Mouse (Mus musculus): Measurements from ENCODE around the gene A4galt.
A peak's percentile ranks its signal among the peaks of the same experiment; 100 is the strongest.

A4galt gene

GRCm38 (mm10) chr15:83226066-83226834 lies 25.3 kb downstream of the A4galt start:
- no peak for DNase-seq (ENCODE audit: low spot score in 2 of 2)

GRCm38 (mm10) chr15:83224136-83224766 lies 27.3 kb downstream of the A4galt start:
- no peak for DNase-seq (ENCODE audit: low spot score in 2 of 2)

GRCm38 (mm10) chr15:83223208-83223962 lies 28.2 kb downstream of the A4galt start:
- no peak for DNase-seq (ENCODE audit: low spot score in 2 of 2)

- no peak for DNase-seq (ENCODE audit: low spot score in 2 of 2)
These were observed 29.9 kb downstream of the A4galt start for GRCm38 (mm10) chr15:83221721-83222120.

GRCm38 (mm10) chr15:83220368-83221013 lies 31.1 kb downstream of the A4galt start:
- no peak for DNase-seq (ENCODE audit: low spot score in 2 of 2)

GRCm38 (mm10) chr15:83215322-83216216 lies 36.0 kb downstream of the A4galt start:
- no peak for DNase-seq (ENCODE audit: low spot score in 2 of 2)

- DNase-seq (ENCODE audit: low spot score in 2 of 2) = peak in 1 of 2 experiments; percentile 59
These were observed 41.3 kb downstream of the A4galt start for GRCm38 (mm10) chr15:83210229-83210628.

- DNase-seq (ENCODE audit: low spot score in 2 of 2) = no peak
These were observed 41.9 kb downstream of the A4galt start for GRCm38 (mm10) chr15:83209719-83210118.

GRCm38 (mm10) chr15:83209092-83209695 lies 42.4 kb downstream of the A4galt start:
- no peak for DNase-seq (ENCODE audit: low spot score in 2 of 2)

GRCm38 (mm10) chr15:83204731-83205451 lies 46.7 kb downstream of the A4galt start:
- DNase-seq (ENCODE audit: low spot score in 2 of 2) = peak in 1 of 2 experiments; percentile 27

GRCm38 (mm10) chr15:83202412-83202811 lies 49.2 kb downstream of the A4galt start:
- DNase-seq (ENCODE audit: low spot score in 2 of 2) = no peak

GRCm38 (mm10) chr15:83193413-83193812 lies 58.2 kb downstream of the A4galt start:
- DNase-seq (ENCODE audit: low spot score in 2 of 2) = no peak

- DNase-seq (ENCODE audit: low spot score in 2 of 2) = no peak
These were observed 69.2 kb downstream of the A4galt start for GRCm38 (mm10) chr15:83182351-83182750.

- no peak for DNase-seq (ENCODE audit: low spot score in 2 of 2)
These were observed 69.7 kb downstream of the A4galt start for GRCm38 (mm10) chr15:83181800-83182330.

GRCm38 (mm10) chr15:83180004-83180403 lies 71.6 kb downstream of the A4galt start:
- DNase-seq (ENCODE audit: low spot score in 2 of 2) = no peak
